Mouse (Mus musculus) adrenal gland, adult (tissue): ENCODE results near the gene Grm4.

Experiments used
- DNase-seq, 2 experiments: peaks; one replicate each; pipeline ENCODE4 v3.0.0; 2022 to 2023; ENCODE audit warnings: low spot score in 1 of 2; ENCODE audit not compliant: inconsistent age in 2 of 2

The Grm4 gene

GRCm38 (mm10) chr17:27513279-27513915, 7.8 kb downstream of the Grm4 start:
- DNase-seq, result no peak

DNA sequence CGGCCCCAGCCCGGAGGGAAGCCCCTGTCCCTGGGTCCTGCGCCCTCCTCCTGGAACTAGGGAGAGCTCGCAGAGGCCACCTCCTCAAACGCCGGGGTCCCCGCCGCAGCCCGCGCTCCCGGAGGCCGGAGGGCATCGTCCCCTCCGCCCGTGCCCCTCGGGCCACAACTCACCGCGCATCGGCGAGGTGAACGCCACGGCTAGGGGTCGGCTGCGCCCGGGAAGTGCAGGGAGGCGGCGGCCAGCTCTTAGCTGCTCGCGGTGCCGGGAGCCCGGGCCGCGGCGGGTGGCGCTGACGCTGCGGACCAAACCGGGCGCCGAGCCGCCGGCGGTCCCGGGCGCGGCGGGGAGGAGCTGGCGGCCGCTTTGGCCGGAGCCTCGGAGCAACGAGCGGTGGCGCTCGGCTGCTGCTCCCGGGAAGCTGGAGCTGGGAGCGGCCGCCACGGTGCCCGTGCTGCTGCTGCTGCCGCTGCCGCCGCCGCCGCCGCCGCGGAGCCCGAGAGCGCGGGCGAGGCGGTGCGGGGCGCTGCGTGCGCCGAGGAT, 8.5 kb downstream of the Grm4 start:
- DNase-seq, result peak in 1 of 2 experiments; percentile 67

- DNase-seq, result peak in 1 of 2 experiments; percentile 42
Observed at GRCm38 (mm10) chr17:27511865-27512618, 9.2 kb downstream of the Grm4 start.

DNA sequence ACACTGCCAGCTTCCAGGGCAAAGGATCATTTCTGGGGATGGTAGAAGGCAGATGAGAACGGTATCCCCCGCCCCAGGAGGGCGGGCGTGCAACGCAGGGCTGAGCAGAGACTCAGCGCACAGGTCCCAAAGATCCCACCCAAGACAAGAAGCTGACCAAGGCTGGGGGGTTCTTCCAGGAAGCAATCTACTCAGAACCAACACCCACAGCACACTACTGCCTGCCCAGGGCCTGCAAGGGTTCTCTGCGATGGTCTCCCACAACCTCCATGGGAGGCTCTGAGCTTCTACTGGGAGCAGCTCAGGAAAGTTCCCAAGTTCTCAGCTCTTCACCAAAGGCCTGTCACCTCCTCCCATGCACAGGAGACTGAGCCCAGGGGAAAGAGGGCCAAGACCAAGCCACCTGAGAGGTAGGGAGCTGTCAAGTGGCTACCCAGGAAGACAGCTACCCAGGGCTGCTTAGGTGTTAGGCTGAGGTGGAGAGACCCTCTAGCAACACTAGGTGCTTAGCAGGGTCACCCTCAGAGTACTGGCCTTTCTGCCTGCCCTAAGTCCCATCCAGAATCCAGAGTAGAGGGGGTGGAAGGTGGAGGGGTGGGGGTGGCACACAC, 10.0 kb downstream of the Grm4 start:
- DNase-seq, result no peak

DNA sequence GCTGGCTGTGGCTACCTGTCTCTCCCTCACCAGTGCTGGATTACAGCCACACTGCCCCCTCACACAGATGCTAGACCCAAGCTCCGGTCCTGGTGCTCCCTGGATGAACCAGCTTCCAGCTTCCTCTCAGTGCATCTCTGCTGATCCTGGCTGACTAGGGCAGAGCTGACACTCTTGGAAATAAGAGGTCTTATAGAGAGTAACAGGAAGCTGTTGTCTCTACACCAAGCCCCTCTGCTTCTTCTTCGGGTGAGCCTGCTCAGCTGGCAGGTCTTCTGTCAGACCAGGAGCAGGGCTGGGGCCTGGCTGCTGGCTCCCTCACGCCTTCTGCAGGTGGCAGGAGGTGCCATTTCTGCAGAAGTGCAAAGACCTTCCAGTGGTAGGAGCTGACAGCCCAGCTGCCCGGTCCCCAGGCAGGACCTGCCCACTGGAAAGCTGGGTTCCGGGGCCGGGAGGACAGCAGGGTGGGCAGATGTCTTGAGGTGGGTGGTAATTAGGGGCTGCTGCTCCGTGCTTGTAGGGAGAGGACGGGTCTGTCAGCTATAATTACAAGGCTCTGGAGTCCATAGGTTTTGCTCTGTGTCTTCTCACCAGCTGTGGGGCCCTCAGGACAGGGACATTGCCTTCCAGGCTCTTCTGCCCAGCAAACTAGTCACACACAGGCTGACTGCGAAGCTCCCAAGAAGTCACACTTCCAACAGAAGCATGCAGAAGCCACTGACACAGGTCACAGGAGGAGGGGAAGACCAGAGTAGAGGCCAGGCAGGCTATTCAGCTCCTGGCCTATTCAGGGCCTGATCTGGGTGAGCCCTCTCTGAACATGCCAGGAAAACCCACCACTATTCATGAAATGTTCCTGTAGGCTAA, 10.7 kb downstream of the Grm4 start:
- no peak for DNase-seq

DNA sequence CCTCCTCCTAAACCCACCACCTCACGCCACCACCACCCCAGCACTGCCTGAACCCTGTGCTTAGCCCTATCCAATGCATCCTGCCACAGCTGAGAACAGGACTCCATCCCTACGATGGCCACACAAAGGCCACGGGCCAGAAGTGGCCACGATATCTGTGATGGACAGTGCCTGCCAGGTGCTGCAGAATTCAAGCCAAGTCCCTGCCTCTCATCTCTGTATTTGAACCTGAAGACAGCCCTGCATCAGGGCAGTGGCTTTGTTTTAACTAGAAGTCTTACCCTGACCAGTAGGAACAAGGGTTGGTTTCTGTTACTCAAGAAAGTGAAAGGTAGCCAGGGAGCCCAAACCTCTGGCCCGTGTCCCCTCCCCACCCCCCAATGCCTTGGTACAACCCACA, 12.1 kb downstream of the Grm4 start:
- DNase-seq, result no peak

DNA sequence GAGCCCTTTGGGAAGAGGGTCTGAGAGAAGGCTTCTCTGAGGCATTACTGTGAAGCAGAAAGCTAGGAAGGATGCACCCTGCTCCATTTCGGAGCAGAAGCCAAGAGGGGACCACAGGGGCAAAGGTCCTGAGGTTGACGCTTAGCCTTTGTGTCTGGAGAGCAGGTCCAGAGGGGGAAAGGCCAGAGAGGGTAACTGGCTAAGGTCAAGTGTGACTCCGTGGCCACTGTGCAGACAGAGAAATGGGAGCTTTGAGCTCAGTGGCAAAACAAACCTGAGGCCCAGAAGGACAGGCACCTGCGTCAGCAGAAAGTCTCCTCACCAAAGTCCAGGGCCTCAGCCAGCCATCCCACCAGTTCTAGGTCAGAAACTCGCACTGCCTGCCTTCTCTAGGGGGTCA, 12.7 kb downstream of the Grm4 start:
- no peak for DNase-seq

GRCm38 (mm10) chr17:27508002-27508401, 13.2 kb downstream of the Grm4 start:
- no peak for DNase-seq

DNA sequence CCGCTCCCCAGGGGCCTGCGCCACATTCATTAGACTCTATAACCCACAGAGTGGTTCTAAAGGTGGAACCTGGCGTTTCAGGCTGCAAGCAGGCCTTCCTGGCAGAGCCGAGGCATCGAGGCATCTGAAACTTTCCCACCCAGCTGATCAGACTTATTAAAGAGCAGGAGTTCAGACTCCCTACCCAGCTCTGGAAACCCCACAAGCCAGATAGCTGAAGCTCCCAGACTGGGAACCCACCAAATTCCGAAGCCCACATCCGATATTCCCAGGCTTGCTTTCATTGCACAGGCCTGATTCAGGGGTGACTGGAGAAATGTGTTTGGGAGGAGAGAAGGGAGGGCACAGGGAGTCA, 13.6 kb downstream of the Grm4 start:
- no peak for DNase-seq

GRCm38 (mm10) chr17:27506871-27507590, 14.2 kb downstream of the Grm4 start:
- no peak for DNase-seq

GRCm38 (mm10) chr17:27506362-27506761, 14.8 kb downstream of the Grm4 start:
- DNase-seq, result no peak

DNA sequence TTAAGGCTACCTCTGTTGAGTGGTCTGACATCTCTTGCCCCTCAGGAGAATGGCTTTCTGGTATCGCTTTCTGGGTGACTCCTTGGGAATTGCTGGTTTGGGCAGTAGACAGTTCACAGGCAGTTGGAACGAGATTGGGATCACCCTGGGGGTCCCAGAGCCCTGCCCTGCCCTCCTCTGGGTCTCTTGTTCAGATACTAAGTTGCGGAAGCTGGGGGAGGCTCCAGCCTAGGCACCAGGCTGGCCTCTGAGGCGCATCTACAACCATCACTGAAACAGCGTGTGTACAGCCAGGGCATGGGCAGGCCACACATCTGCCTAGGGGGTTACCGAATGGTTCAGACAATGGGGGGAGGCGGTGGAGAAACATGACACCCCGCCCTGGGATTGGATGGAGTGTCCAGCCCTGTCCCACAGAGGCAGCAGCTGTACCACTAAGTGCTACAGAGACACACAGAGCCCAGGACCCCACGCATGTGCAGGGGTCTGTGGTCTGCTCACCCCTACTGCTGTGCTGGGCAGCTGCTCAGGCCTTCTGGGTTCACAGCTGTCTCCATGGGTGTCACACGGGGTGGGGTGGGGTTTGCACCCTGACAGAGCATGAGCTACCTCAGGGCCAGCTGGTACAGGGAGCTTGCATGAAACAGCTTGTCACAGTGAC, 15.9 kb downstream of the Grm4 start:
- no peak for DNase-seq

DNA sequence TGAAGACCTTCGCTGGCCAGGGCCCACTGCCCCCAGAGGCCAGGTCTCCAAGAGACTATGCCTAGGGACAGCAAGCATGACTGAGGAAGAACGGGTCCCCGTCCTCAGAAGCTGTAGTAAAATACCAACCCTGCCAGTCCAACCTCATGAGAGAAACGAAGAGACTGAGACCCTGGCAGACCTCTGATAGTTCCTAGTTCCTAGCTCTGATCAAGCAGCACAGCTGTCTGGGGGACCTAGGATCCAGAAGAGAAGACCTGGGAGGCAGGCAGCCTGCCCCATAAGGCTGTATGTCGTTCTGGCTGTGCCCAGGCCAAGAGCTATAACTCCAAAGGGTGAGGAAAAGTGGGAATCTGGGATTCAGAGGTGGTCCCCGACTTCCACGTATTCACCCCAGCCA, 17.3 kb downstream of the Grm4 start:
- no peak for DNase-seq

DNA sequence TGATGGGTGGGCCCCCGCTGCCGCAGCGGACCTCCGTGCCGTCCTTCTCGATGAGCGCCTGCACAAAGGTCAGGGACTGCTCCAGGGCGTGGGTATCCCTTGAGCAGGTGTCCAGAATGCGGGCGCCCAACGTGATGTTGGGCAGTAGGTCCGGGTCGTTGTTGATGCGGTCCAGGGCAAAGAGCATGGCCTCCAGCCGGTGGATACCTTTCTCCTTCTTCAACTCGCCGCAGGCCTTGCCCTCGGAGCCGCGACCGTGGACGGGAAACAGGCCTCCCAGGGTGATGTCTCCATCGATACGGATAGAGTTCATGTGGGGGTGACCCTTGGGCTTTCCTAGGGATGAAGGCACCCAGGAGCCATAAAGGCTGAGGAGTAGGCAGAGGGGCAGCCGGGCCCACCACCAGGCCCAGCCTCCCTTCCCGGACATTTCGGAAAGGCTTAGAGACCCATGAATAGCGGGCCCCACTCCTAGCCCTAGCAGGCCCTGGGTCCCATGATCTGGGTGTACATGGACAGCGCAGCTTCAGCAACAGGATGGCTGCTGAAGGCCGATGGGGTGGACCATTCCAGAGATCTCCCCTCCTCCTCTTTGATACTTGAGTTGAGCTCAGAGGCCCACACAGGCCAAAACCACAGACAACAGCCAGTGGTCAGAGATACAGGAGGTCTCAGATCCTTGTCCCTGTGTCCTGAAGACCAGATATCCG, 18.3 kb downstream of the Grm4 start:
- DNase-seq, result no peak

- DNase-seq, result no peak
Observed at GRCm38 (mm10) chr17:27502288-27502687, 18.9 kb downstream of the Grm4 start.

GRCm38 (mm10) chr17:27501331-27502251, 19.6 kb downstream of the Grm4 start:
- DNase-seq, result no peak

DNA sequence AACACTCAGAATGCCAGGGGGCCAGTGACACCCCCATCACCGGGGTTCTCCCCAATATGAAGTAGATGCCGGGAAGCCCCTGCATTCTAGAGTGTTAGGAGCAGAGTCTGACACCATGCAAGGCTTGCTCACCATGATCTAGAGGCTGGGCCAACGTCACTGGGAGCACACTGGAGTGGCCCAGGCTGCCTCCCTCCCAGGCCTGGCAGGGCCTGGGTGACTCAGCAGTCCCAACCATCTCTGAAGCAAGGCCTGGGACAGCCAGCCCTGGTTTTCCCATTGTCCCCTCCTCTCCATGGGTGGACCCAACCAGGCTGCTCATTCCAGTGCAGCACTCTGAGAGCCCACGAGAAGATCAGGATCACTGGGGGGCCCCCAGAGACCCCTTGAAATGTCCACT, 20.4 kb downstream of the Grm4 start:
- DNase-seq, result peak in 1 of 2 experiments; percentile 25

DNA sequence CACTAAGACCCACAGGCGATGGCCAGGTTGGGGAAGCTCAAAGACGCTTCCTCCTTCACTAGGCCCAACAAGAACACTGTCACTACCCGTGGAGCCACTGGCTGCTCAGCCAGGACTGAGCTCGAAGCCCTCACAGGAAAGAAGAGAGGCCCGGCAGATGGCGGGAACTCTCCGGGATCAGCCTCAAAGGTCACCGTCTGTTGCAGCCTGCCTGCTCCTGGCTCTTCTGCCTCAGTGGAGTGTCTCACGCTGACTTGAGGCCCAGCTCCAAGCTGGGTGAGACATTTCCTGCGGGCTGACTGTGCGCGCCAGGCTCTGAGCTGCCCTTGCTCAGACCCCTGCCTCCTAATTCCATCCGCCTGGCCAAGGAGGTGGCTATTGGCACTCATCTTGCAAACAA, 22.1 kb downstream of the Grm4 start:
- no peak for DNase-seq
